Mouse (Mus musculus): ENCODE data around the gene Cass4. TPM values are rescaled to one million over a fixed set of nuclear protein-coding genes. Genes with fewer than 3 reads are reported as not detected.

The Cass4 gene
- under 1 TPM in 3 of 4 experiments, not detected in 1; 0.12 to 0.25 (median 0.19) TPM for total RNA-seq (2022)

GRCm38 (mm10) chr2:172393391-172394051 lies at the start of gene Cass4:
Gene Cass4, plus strand, starts transcription at chr2:172393794.
- DNase-seq, result no peak

- DNase-seq, result no peak
These were observed 48.9 kb upstream of the Cass4 start for GRCm38 (mm10) chr2:172344669-172345068.

- DNase-seq, result peak; percentile 97
These were observed 48.3 kb upstream of the Cass4 start, which contains the start of gene Fam210b for GRCm38 (mm10) chr2:172345258-172345738. Gene Fam210b, plus strand, starts transcription at chr2:172345565.

GRCm38 (mm10) chr2:172346034-172346929 lies 47.3 kb upstream of the Cass4 start:
- peak; percentile 50 for DNase-seq

- DNase-seq, result no peak
These were observed 46.5 kb upstream of the Cass4 start for GRCm38 (mm10) chr2:172346933-172347611.

- no peak for DNase-seq
These were observed 45.2 kb upstream of the Cass4 start for GRCm38 (mm10) chr2:172348297-172348950.

GRCm38 (mm10) chr2:172349776-172350175 lies 43.8 kb upstream of the Cass4 start:
- no peak for DNase-seq

- DNase-seq, result no peak
These were observed 42.8 kb upstream of the Cass4 start for GRCm38 (mm10) chr2:172350773-172351172.

GRCm38 (mm10) chr2:172353218-172353617 lies 40.4 kb upstream of the Cass4 start:
- no peak for DNase-seq

GRCm38 (mm10) chr2:172354761-172355160 lies 38.8 kb upstream of the Cass4 start:
- no peak for DNase-seq

- no peak for DNase-seq
These were observed 37.8 kb upstream of the Cass4 start for GRCm38 (mm10) chr2:172355833-172356232.

GRCm38 (mm10) chr2:172363176-172363575 lies 30.4 kb upstream of the Cass4 start:
- no peak for DNase-seq

GRCm38 (mm10) chr2:172370411-172371223 lies 23.0 kb upstream of the Cass4 start, which contains the start of the genes Aurka and Cstf1:
Gene Aurka, minus strand, starts transcription at chr2:172370535.
Gene Cstf1, plus strand, starts transcription at chr2:172370681.
- peak; percentile 93 for DNase-seq

GRCm38 (mm10) chr2:172371258-172371657 lies 22.3 kb upstream of the Cass4 start:
- no peak for DNase-seq

GRCm38 (mm10) chr2:172376551-172376950 lies 17.0 kb upstream of the Cass4 start:
- DNase-seq, result no peak

GRCm38 (mm10) chr2:172376999-172377515 lies 16.5 kb upstream of the Cass4 start:
- no peak for DNase-seq

- DNase-seq, result no peak
These were observed 15.3 kb upstream of the Cass4 start for GRCm38 (mm10) chr2:172378332-172378731.

- DNase-seq, result no peak
These were observed 13.1 kb upstream of the Cass4 start for GRCm38 (mm10) chr2:172380513-172380912.

GRCm38 (mm10) chr2:172381341-172381740 lies 12.3 kb upstream of the Cass4 start:
- no peak for DNase-seq

- DNase-seq, result no peak
These were observed 11.7 kb upstream of the Cass4 start for GRCm38 (mm10) chr2:172381898-172382297.

GRCm38 (mm10) chr2:172384715-172385114 lies 8.9 kb upstream of the Cass4 start:
- no peak for DNase-seq
